Mouse (Mus musculus): Measurements from ENCODE around the gene Nmrk2. TPM values are rescaled to one million over a fixed set of nuclear protein-coding genes. Genes with fewer than 3 reads are reported as not detected.
A peak's percentile ranks its signal among the peaks of the same experiment; 100 is the strongest.

Gene Nmrk2
- total and polyA plus RNA-seq, 3 experiments: not detected

- DNase-seq (ENCODE audit: extremely low read depth): no peak
- Histone ChIP-seq H3K4me2 (ENCODE audit: insufficient read depth, low read depth, poor library complexity, severe bottlenecking) (peak overlapping the region; percentile 87; the same call in 1 of the 2 replicates), H3K9ac (ENCODE audit: insufficient read depth, low read depth) (no peak overlapping the region), H3K27ac (ENCODE audit: insufficient read depth, low read depth) (0 out of 2 replicates have a peak overlapping the region, but pooled peaks have one; percentile 4), H3K4me3 (replicated peaks in 1 of 3; ENCODE audit: low read depth in 2 of 3, low read length in 2 of 3, poor library complexity in 1 of 3) (peak overlapping the region in 2 of 3 experiments; percentile 3 to 33), H3K4me1 (ENCODE audit: control insufficient read depth in 1 of 2, insufficient read depth in 2 of 2) (peaks cover 31 to 62% of the 10 kb centered on the region in 2 experiments), H3K79me2 (replicated peaks; ENCODE audit: control insufficient read depth, extremely low read depth, insufficient read depth, poor library complexity, severe bottlenecking) (no peaks in the 10 kb centered on the region), H3K9me3 (replicated peaks; ENCODE audit: low read length) (no peaks in the 10 kb centered on the region), H3K36me3 (replicated peaks in 1 of 2; ENCODE audit: control insufficient read depth in 1 of 2, insufficient read depth in 1 of 2, low read length in 1 of 2) (peaks cover 8 to 14% of the 10 kb centered on the region in 2 experiments), H3K27me3 (replicated peaks) (peaks cover 5% of the 10 kb centered on the region)
- in situ Hi-C loops (cut with MboI; ENCODE audit: low pct_ligation_motif_present, low pct_unique_long_range_greater_than_20kb, low sequenced_read_pairs): loop anchor here (5.0 to 10.0 kb wide), 2 partner anchors 92 to 160 kb away; partner anchors contain the start of genes Hmg20b and Mfsd12
- dilution Hi-C loops (cut with MboI; ENCODE audit: extremely low pct_ligation_motif_present, extremely low pct_unique_long_range_greater_than_20kb, low sequenced_read_pairs): no loop called here
- TF ChIP-seq ZKSCAN1 (IDR thresholded peaks at IDR 0.05; ENCODE audit: borderline replicate concordance, low read depth, low read length) (no peak), TBP (conservative IDR thresholded peaks at IDR 0.05; ENCODE audit: low read depth, low read length) (no peak), USF2 (conservative IDR thresholded peaks at IDR 0.05; ENCODE audit: low read depth, low read length) (no peak), BHLHE40 (IDR thresholded peaks at IDR 0.05; ENCODE audit: low read depth, low read length) (0 out of 2 replicates have a peak, but pooled peaks have one; percentile 3), USF1 (IDR thresholded peaks at IDR 0.05; ENCODE audit: low read depth, low read length) (no peak), EP300 (IDR thresholded peaks at IDR 0.05; ENCODE audit: low read length) (no peak), PAX5 (IDR thresholded peaks at IDR 0.05; ENCODE audit: low read length) (no peak), CHD2 (IDR thresholded peaks at IDR 0.05; ENCODE audit: low read length) (no peak)
These were observed 6.6 kb downstream of the Nmrk2 start for GRCm38 (mm10) chr10:81195300-81195699.

GRCm38 (mm10) chr10:81193991-81194774, 7.7 kb downstream of the Nmrk2 start:
- Histone ChIP-seq H3K4me3 (replicated peaks in 1 of 3; ENCODE audit: low read depth in 2 of 3, low read length in 2 of 3, poor library complexity in 1 of 3) (peak overlapping the region; percentile 28 to 38 (median 33)), H3K4me2 (ENCODE audit: insufficient read depth, low read depth, poor library complexity, severe bottlenecking) (peak overlapping the region; percentile 87), H3K9ac (ENCODE audit: insufficient read depth, low read depth) (peak overlapping the region; percentile 48), H3K36me3 (replicated peaks in 1 of 2; ENCODE audit: control insufficient read depth in 1 of 2, insufficient read depth in 1 of 2, low read length in 1 of 2) (peaks cover 15 to 23% of the 10 kb centered on the region in 2 experiments), H3K9me3 (replicated peaks; ENCODE audit: low read length) (no peaks in the 10 kb centered on the region), H3K4me1 (ENCODE audit: control insufficient read depth in 1 of 2, insufficient read depth in 2 of 2) (peaks cover 31 to 62% of the 10 kb centered on the region in 2 experiments), H3K27ac (ENCODE audit: insufficient read depth, low read depth) (peak overlapping the region; percentile 67), H3K27me3 (replicated peaks) (peaks cover 5% of the 10 kb centered on the region), H3K79me2 (replicated peaks; ENCODE audit: control insufficient read depth, extremely low read depth, insufficient read depth, poor library complexity, severe bottlenecking) (no peaks in the 10 kb centered on the region)
- dilution Hi-C loops (cut with MboI; ENCODE audit: extremely low pct_ligation_motif_present, extremely low pct_unique_long_range_greater_than_20kb, low sequenced_read_pairs) (no loop called here), in situ Hi-C loops (cut with MboI; ENCODE audit: low pct_ligation_motif_present, low pct_unique_long_range_greater_than_20kb, low sequenced_read_pairs) (loop anchor here (10.0 kb wide), 1 partner anchor 161 kb away; the partner anchor contains the start of genes Hmg20b and Mfsd12)
- DNase-seq (ENCODE audit: extremely low read depth): peak; percentile 82
- TF ChIP-seq CTCF (conservative IDR thresholded peaks at IDR 0.05 in 1 of 2, IDR thresholded peaks at IDR 0.05 in 1 of 2; ENCODE audit: low read depth in 2 of 2, low read length in 2 of 2) (no peak), EP300 (IDR thresholded peaks at IDR 0.05; ENCODE audit: low read length) (peak; percentile 64), ZMIZ1 (IDR thresholded peaks at IDR 0.05; ENCODE audit: low read depth, low read length) (peak; percentile 69; the same call in 1 of the 2 replicates), MXI1 (IDR thresholded peaks at IDR 0.05; ENCODE audit: low read depth, low read length) (peak; percentile 58; the same call in 1 of the 2 replicates), TBP (conservative IDR thresholded peaks at IDR 0.05; ENCODE audit: low read depth, low read length) (peak; percentile 74), MAZ (IDR thresholded peaks at IDR 0.05; ENCODE audit: low read depth, low read length) (peak; percentile 82; the same call in 1 of the 2 replicates), HCFC1 (IDR thresholded peaks at IDR 0.05; ENCODE audit: low read depth, low read length) (peak; percentile 36), RCOR1 (conservative IDR thresholded peaks at IDR 0.05; ENCODE audit: low read depth, low read length) (0 out of 2 replicates have a peak, but pooled peaks have one; percentile 16), CHD1 (IDR thresholded peaks at IDR 0.05; ENCODE audit: low read depth, low read length) (no peak), UBTF (IDR thresholded peaks at IDR 0.05; ENCODE audit: low read depth, low read length) (peak; percentile 74; the same call in 1 of the 2 replicates), USF2 (conservative IDR thresholded peaks at IDR 0.05; ENCODE audit: low read depth, low read length) (no peak), MAFK (IDR thresholded peaks at IDR 0.05; ENCODE audit: insufficient replicate concordance, low read length) (0 out of 2 replicates have a peak, but pooled peaks have one; percentile 41), ZKSCAN1 (IDR thresholded peaks at IDR 0.05; ENCODE audit: borderline replicate concordance, low read depth, low read length) (no peak), ZNF384 (IDR thresholded peaks at IDR 0.05; ENCODE audit: low read depth, low read length) (no peak; the same call in 1 of the 2 replicates), E2F4 (IDR thresholded peaks at IDR 0.05; ENCODE audit: insufficient replicate concordance, low read depth, low read length) (no peak), IRF4 (IDR thresholded peaks at IDR 0.05; ENCODE audit: low read depth, low read length) (peak; percentile 49; the same call in 1 of the 2 replicates), SIN3A (IDR thresholded peaks at IDR 0.05; ENCODE audit: low read length) (peak; percentile 81), TCF12 (IDR thresholded peaks at IDR 0.05; ENCODE audit: low read depth, low read length) (peak; percentile 83), MAX (IDR thresholded peaks at IDR 0.05; ENCODE audit: low read length) (peak; percentile 53), MYC (IDR thresholded peaks at IDR 0.05; ENCODE audit: low read depth, low read length) (peak; percentile 64), SMC3 (IDR thresholded peaks at IDR 0.05; ENCODE audit: low read depth, low read length) (no peak; the same call in 1 of the 2 replicates), PAX5 (IDR thresholded peaks at IDR 0.05; ENCODE audit: low read length) (no peak), CHD2 (IDR thresholded peaks at IDR 0.05; ENCODE audit: low read length) (no peak; the same call in none of the 2 replicates), KAT2A (IDR thresholded peaks at IDR 0.05; ENCODE audit: insufficient replicate concordance, low read length) (0 out of 2 replicates have a peak, but pooled peaks have one; percentile 36), POLR2AphosphoS2 (IDR thresholded peaks at IDR 0.05; ENCODE audit: low read depth, low read length) (peak; percentile 17; the same call in 1 of the 2 replicates), JUND (conservative IDR thresholded peaks at IDR 0.05; ENCODE audit: low read depth, low read length) (0 out of 2 replicates have a peak, but pooled peaks have one; percentile 32)
